Mouse (Mus musculus) naive thymus-derived CD4-positive, alpha-beta T cell, adult 2 months (primary cell): ENCODE measurements around the gene Fbxl21.

Experiments used
- DNase-seq: peaks from one replicate; pipeline ENCODE4 v3.0.0-alpha.2; 2011; ENCODE audit warnings: low read depth

The Fbxl21 gene

DNA sequence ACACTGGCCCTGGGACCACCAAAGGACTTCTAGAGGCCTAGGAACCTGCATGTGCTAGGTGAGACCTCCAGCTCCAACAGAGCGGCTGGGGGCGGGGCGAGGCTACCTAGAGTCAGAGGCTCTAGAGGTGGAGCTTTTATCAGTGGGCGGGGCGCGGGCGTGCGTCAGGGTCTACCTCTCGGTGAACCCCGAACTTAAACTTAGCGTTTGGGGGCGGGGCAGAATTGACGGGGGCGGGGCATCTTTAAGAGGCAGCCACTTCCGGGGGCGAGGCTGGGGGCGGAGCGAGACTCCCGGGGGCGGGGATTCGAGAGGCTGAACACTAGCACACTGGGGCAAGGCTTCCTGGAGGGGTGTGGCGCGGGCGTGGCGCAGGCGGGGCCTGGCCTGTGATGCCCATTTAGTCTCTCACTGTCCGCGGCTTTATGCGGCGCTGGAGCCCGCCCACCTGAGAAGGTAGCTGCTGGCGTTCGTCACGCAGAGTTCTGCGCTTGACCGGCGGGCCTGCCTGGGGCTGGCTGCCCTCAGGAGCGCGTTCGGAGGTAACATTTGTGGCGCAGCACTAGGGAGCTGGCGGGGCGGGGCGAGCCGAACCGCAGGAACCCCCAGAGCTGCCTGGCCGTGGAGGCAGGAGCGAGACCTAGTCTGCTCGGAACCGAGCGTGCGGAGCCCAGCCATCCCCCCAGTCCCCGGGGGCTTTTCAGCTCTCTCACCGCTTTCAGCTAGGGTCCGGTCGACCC is at the start of gene Fbxl21:
Fbxl21 (plus strand) TSS at position 392 of the 740 bp plus-strand sequence.
- peak; percentile 92 for DNase-seq

DNA sequence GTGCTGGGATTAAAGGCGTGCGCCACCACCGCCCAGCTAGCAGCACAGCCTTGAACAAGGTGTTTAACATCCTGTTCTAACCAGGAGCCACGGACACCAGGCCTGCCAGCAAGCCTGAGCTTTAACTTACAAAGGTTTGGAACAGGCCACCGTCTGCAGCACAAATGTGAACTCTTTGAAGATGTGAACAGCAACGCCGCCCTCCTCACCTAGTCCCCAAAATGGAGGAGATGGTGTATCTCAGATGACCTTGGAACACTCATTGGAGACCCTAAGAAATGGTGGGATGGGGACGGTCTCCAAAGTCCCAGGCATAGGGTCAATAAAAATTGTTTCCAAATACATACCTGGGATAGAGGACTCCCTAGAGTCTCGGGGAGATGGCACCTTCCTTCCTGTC is 49.6 kb upstream of the Fbxl21 start:
- no peak for DNase-seq

DNA sequence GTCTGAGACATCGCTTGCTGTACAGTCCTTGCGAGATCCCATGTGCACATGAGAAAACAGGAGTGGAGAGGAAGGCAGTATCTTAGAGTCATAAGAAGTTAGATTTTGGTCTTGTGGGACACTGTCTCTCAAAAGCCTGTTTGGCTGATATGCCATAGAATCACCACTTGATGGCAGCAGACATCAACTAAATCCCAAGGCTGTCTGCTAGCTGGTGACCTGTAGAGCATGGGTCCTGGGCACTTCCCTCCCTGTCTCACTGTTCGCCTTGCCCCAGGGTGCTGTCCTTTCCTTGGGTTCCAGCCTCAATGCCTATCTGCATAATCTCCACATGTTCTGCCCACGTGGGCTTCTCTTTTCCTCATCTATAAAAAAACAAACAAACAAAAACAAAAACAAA is 46.9 kb upstream of the Fbxl21 start:
- peak; percentile 82 for DNase-seq

DNA sequence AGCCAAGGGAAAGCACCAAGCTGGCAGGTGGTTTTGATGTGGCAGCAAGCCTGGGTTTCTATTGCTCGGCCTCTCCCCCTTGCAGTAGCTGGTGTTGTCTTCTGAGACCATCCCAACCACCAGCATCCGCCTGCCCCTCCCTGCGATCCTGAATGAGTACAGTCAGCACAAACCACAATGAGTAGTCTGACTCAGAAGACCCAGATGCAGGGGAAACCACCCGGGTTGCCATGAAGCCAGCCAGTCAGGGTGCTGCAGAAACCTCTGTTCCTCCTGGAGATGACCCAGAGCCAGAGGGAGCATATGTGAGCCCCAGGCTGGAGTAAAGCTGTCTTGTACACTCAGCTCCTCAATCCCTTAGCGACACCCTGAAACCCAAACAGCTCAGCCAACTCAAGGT is 45.5 kb upstream of the Fbxl21 start:
- peak; percentile 88 for DNase-seq

DNA sequence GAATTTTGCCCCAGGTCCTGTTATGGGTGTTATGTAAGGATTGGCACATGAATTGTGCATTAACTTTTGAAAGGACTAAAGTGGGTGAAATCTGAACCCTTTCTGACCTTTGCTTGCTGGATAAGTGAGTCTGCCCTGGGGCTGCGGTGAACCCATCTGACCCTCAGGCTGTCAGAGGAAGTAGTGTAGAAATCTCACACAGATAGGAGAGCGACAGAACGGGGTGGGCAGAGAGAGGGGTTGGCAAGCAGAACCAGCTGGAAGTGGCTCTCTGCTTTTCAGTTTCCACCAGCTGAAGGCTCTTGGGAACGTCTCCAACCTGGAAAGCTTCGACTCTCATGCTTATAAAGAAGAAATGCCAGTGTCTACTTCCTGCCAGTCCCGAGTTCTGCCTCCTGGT is 45.0 kb upstream of the Fbxl21 start:
- no peak for DNase-seq

DNA sequence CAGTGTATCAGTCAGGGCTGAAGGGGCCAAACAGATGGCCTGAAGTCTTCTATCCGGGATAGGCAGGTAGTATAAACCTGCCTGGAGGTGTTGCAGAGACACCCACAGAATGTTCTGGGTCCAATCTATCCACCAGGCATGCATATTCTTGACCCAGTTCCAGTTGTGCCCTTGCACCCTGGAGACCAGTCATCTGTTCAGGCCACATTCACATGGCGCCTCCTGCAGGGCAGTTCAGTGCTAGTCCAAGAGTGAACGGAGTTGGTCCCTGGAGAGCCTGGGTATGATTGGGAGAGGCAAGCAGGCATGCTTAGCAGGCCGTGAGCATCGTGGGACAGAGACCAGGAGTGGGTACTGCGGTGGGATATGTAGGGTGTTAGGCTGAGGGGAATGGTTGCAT is 44.2 kb upstream of the Fbxl21 start:
- no peak for DNase-seq

DNA sequence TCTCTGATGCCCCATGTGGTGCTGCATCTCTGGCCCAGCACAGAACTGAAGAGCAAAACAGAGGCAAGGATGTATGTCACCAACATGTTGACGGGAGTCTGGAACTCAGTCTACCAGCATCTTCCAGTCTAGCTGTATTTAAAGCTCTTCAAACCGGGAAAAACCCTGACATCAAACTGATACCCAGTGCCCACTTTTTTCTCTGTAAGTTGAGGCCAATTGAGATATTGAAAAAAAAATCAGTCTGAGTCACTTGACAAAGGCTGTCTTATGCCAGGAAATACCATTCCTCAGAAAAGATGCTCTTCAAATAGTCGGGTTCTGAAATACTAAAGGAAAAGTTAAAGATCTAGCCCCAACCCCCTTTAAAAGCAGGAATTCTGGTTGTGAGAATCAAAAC is 40.1 kb upstream of the Fbxl21 start, which contains the start of gene Il9:
Il9 (minus strand) TSS at position 101 of the 400 bp plus-strand sequence.
- DNase-seq, result no peak

DNA sequence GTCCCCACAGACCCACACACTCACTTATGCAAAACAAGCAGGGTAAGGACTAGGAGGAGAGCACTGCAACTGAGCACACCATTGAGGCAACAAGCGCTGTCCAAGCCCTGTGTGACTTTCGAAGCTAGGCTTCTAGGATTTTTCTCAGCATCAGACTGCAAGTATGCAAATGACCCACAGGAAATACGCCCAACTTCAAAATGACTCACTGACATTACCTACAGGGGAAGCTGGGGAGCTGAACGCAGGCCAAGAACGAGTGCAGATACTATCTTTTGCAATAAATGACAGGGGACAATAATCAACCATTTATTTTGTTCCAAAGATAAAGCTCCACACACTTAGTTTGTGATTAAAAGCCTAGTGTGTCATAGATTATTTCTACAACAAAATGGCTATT is 34.3 kb upstream of the Fbxl21 start:
- DNase-seq, result no peak

DNA sequence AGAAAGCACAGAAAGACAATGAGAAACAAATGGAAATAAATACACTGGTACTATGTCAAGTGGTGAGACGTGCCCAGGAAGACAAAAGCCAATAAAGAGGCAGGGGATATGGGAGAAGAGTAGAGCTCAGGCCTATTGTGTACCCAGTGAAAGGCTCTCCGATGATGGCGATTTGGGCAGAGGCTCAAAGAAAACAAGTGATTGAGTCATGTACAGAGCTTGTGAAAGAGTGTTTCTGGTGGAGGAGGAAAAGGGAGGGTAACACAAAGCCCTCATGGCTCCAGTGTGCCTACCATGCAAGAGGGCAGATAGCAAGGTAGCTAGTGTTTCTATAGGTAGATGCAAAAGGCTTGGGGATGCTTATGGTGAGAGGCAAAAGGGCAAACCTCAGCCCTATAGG is 27.8 kb upstream of the Fbxl21 start:
- no peak for DNase-seq

DNA sequence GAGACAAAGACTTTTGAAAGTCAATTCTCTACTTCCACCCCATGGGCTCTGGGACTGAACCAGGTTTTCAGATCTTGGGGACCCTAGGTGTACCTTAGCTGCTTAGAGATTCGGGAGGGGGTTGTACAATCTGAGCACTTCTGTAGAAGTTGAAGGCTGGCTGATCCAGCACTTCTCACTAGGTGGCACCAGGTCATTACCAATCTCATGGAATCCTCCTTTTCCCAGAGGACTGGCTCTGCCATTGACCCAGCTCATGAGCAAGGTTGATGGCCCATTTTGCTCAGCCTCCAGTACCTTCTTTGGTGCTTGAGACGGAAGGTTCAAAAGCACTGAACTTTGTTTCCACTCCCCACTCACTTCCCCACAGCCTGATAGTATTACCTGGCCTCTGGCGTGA is 22.1 kb upstream of the Fbxl21 start:
- DNase-seq, result no peak

DNA sequence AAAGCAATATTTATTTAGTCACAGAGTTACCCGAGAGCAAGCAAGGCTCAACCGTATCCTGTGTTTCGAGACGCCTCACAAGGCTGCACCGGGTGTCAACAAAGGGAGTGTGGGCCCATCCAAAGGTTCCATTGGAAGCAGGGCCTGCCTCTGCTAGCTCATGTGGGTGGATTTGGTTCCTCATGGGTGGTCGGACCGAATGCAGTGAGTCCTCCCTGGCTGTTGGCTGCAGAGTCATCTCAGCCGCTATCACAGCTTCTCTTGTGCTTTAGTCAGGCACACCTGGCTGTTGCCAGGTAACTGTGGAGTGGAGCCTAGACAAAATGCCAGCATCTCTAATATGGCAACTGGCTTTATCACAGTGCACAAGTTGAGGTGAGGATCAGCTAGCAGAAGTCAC is 21.6 kb upstream of the Fbxl21 start:
- no peak for DNase-seq

DNA sequence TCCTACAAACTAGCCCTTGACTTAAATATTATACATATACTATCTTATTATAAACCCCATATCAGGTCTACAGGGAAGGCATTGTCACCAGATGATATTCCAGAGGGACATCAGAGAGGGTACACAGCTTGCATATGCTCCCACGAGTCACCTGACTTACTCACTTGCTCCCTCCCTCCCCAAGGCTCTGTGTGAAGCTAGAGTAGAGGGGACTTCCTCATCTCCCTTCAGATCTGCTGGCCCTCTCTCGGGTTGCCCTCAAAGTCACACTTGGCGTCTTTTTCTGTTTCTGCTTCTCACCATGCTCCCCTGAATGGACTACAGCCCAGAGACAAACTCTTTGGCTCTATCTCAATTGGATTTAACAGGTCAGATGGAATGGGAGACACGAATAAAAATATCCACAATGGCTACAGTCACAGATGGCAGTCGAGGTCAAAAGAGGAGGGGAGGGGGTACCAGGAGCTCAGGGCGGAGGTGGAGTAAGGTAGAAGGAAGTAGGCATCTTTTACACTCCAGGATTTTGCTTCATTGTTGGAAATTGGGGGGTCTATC is 20.3 kb upstream of the Fbxl21 start:
- DNase-seq, result no peak

DNA sequence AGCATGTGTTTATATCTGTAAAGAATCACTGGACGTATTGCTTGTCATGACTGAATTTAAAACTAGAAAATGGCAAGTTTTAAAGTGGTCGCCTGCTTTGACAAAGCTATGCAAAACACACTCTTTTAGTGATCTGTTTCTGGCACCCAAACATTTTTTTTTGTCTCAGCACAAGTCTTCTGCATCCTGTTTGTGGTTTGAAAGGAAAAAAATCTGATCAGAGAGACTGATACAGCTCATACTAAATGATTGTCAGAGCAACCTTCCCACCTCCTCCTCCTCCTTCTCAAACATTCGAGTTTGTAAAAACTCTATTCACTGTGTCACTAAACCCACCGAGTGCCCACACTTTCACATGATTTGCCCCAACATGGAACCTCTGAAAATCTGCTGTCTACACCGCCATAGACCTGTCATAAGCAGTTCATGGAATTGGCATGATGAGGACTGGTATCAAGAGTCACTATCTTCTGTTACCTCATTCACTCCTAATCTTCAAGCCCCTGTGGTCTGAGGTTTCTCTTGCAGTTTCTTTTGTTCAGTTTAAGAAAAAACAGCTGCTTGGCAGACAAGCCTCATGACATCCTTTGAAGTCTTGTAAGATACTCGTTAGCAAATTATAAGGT is 15.3 kb upstream of the Fbxl21 start:
- peak; percentile 88 for DNase-seq

DNA sequence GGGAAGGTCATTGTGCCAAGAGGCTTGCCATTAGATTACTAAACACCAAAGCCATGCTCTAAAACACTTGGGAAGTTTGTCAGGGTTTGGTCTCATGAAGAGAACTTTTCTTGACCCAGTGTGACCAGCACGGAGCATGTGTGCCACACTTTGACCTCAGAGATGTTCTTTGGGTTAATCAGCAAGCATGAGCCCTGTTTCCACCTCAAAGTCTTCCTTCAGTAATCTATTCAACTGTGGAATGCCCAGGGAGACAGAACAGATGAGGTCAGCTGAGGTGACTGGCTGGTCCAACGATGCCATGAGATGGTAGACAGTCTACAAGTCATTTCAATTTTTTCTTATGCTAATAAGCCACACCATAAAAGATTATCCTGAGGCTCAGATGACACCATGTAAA is 12.5 kb upstream of the Fbxl21 start:
- no peak for DNase-seq

DNA sequence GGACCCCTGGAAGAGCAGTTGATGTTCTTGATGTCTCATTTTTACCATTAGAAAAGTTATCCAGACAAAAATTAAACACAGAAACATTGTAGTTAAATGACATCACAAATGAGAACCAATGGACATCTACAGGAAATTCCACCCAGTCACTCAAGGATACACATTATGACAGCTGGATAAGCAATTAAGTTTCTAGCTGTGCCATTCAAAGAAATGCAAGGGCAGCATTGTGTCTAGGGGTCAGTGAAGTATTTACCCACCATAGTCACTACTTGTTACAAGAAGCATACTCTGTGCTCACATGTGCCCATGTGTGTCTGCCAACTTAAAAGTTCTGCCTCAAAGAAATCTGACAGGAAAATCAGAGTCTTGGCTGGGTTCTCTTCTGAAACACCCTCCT is 8.7 kb upstream of the Fbxl21 start:
- DNase-seq, result no peak

DNA sequence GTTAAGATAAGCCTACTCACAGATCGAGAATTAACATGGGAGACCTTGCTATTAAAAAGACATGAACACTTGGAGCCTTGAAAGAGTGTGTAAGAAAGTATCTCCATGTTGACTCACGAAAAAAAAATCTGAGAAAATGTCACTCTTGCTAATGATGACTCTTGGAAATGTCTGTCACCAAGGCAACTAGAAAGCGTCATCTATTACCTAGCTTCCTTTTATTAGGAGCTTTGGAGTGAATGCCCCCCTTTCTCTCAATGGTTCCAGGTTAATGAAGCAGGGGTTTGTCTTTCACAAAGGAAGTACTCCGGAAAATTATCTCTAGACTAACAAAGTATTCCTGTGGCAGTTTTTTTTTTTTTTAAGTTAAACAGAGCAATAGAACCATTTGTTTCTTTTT is 6.0 kb upstream of the Fbxl21 start:
- no peak for DNase-seq

DNA sequence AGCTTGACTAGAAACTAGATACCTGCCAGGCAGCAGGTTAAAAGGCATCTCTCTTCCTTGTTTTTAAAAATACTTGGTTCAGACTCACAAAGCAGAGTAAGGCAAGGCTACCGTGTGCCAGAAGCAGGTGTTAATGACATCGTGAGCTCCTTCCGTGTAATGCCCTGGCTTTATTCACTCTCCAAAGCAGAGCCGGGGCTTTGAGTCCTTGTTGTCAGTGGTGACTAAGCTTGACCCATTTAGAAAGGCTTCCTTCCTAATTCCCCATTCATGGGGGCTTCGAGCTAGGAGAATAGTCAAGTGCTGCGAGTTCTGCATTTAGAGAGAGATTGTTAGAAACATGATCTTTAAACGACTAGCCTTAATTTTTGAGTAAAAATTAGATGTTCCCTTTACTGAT is 5.5 kb upstream of the Fbxl21 start:
- DNase-seq, result no peak

DNA sequence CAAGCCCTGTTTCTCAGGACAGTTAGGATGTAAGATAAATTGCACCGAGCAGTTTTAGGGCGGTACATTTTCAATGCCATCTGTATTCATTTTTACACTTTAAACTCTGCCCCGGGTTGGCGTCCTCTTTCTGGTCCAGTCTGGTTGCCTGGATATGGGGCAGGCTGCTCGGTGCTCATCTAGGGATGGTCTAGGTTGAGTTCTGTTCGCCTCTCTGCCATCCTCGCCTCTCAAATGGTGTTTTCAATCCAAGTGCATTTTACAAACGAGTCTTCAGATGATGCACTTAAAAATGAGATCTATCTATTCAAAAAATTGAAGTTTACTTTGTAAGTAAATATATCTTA is 522 bp downstream of the Fbxl21 start:
- DNase-seq, result no peak

DNA sequence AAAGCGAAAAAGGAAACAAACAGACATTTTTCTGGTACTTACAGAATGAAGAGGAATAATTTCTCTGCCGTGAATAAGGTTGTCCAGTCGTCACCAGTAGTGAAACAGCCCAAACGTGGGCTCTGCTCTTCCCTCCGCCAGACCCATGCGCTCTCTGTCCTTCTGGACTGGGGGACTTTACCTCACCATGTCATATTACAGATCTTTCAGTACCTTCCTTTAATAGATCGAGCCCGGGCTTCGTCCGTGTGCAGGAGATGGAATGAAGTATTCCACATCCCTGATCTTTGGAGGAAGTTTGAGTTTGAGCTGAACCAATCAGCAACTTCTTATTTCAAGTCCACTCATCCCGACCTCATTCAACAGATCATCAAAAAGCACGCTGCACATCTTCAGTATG is 4.6 kb downstream of the Fbxl21 start:
- DNase-seq, result no peak

DNA sequence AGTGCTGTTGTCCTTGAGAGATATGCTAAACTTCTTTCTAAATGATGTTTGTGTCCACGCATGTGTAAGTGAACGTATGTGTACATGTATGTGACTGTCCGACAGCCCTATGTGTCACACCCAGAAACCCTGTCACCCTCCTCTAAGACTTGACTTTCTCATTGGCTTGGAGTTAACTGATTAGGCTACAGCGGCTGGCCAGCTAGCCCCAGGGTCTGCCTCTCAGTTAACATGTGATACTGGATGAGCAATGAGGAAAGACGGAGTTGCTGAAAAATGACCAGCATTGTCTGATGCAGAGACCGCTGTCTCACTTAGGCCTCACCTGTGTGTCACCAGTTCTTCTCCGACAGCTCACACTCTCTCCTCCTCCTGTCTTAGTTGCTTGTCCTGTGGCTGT is 5.6 kb downstream of the Fbxl21 start:
- no peak for DNase-seq

DNA sequence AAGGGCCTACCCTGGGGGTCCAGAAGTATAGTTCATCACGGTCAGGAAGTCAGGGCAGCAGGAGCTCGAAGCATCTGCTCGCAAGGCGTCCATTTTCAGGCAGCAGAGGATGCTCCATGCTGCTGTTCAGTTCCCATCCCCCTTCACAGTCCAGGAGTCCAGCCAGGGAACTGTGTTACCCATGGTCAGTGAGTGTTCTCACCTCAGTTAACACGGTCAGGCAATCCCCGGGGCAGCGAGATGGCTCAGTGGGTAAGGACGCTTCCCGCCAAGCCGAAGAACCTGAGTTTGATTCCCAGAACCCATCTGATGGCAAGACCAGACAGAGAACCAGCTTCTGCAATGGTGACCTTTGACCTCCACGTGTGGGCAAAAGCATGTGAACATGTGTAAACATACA is 6.0 kb downstream of the Fbxl21 start:
- DNase-seq, result no peak

DNA sequence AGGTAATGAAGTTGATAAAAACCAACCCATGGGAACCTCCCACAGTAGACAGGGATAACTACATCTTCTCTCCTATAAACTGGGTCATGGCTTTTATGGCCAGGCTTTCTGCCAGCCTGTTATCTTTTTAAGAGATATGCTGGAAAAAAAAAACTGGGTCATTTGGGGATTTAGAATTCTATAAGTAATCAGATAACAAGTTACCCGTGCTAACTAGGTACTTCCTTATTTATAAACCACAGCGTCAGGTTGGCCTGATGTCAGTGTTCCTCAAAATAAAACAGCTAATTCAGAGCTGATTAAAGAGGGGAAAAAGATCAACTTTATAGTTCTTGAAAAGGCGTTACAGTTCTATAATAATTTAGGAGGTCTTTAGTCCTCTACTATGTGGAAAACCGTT is 6.8 kb downstream of the Fbxl21 start:
- no peak for DNase-seq

DNA sequence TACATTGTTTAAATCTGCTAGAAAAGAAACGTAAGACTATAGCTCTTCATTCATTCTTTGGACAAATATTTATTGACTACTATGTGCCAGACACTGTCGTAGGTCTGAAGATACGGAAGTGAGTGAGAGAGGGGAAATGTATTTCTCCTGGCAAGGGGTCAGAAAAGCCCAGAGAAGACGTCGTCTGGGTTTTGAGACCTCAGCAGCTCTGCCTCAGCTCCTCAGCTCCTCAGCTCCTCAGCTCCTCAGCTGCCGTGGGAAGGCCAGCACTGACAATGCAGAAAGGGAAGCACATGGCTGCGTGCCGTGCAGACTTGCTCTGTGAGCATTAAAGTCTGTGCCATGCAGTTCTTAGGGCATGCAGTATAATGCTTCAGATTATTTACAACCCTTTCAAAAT is 7.4 kb downstream of the Fbxl21 start:
- no peak for DNase-seq

DNA sequence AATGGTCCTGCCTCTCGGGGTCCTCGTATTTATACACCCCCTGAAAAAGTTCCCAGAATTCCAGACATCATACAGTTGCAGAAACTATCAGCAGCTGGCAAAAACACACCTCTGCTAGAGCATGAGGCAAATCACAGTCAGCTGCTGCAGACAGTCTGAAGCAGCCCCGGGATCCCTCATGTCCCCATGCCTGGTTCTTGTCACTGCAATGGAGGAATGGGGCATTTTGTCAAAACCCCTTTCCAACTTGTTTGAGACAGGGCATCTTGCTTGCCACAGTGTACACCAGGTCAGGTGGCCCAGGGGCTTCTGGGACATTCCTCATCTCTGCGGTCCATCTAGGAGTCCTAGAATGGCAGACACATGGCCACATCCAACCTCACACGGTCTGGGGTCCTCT is 12.7 kb downstream of the Fbxl21 start:
- DNase-seq, result no peak
